Mouse (Mus musculus) small intestine, adult 2 months (tissue): Measurements from ENCODE around the gene Klhdc2. TPM values are rescaled to one million over a fixed set of nuclear protein-coding genes. Genes with fewer than 3 reads are reported as not detected.

Experiments
- H3K27ac ChIP-seq: fragments of 200-500 bp; 2 replicates; pipeline ENCODE4 v1.5.1; 2012; ENCODE audit warnings: low read depth, low read length, control low read depth, inconsistent platforms; ENCODE audit not compliant: insufficient read depth
- H3K27me3 ChIP-seq: fragments of 200-500 bp; 2 replicates; pipeline ENCODE4 v1.6.1; 2012; ENCODE audit warnings: mild to moderate bottlenecking, moderate library complexity, low read length, inconsistent platforms; ENCODE audit not compliant: control insufficient read depth, insufficient read depth
- H3K36me3 ChIP-seq: fragments of 200-500 bp; 2 replicates; pipeline ENCODE4 v1.6.1; 2012; ENCODE audit warnings: mild to moderate bottlenecking, low read length, control low read depth, inconsistent platforms; ENCODE audit not compliant: control insufficient read depth, insufficient read depth
- H3K4me1 ChIP-seq: fragments of 200-500 bp; 2 replicates; pipeline ENCODE4 v1.6.1; 2012; ENCODE audit warnings: low read length, inconsistent platforms, mixed read lengths; ENCODE audit not compliant: control insufficient read depth, insufficient read depth, insufficient read length
- H3K4me3 ChIP-seq: fragments of 200-500 bp; 2 replicates; pipeline ENCODE4 v1.5.1; 2012; ENCODE audit warnings: low read depth, mild to moderate bottlenecking, control low read depth, inconsistent platforms, low read length, moderate library complexity
- CTCF ChIP-seq: fragments of 200-500 bp; IDR thresholded peaks from 2 replicates; pipeline ENCODE4 v1.5.1; 2012; ENCODE audit warnings: low read depth, mild to moderate bottlenecking, control low read depth, inconsistent platforms, low read length, moderate library complexity, mixed read lengths; ENCODE audit not compliant: insufficient replicate concordance, insufficient read length; ENCODE audit errors: extremely low read depth
- POLR2A ChIP-seq: fragments of 200-500 bp; IDR thresholded peaks from 2 replicates; pipeline ENCODE4 v1.6.1; 2012; ENCODE audit warnings: low read depth, mild to moderate bottlenecking, control low read depth, inconsistent platforms, low read length, moderate library complexity
- WGBS: fragments of 180-500 bp; shearing (Covaris S2); methylation state at CpG from one replicate; pipeline ENCODE4 v1.1.7; 2018; 5-methylcytosine and 5-hydroxymethylcytosine counted together
- polyA plus RNA-seq: library from polyadenylated mRNA; depleted of rRNA; stranded (reverse); fragments of >200 nt; gene quantifications from 2 replicates; pipeline ENCODE4 v1.2.3, GENCODE M21; 2012; rRNA removed

Gene Klhdc2
- polyA plus RNA-seq, 1 experiment = 22.6 TPM

GRCm38 (mm10) chr12:69333547-69333946 is 37.1 kb downstream of the Klhdc2 start:
- Histone ChIP-seq H3K4me3 (no peak overlapping the region), H3K27me3 (no peaks in the 10 kb centered on the region), H3K4me1 (no peaks in the 10 kb centered on the region), H3K36me3 (peaks cover 46% of the 10 kb centered on the region), H3K27ac (no peak overlapping the region)
- TF ChIP-seq CTCF (no peak), POLR2A (no peak)
- WGBS = 80% methylated on average over 2 of the region's 2 CpGs

- 82% methylated on average over 2 of the region's 2 CpGs for WGBS
- Histone ChIP-seq H3K4me3 (no peak overlapping the region), H3K4me1 (no peaks in the 10 kb centered on the region), H3K36me3 (peaks cover 54% of the 10 kb centered on the region), H3K27ac (no peak overlapping the region), H3K27me3 (no peaks in the 10 kb centered on the region; the same call in 1 of the 2 replicates)
- no peak for TF ChIP-seq CTCF
These were observed 53.4 kb downstream of the Klhdc2 start for GRCm38 (mm10) chr12:69349928-69350327.

GRCm38 (mm10) chr12:69351685-69352084 is 55.2 kb downstream of the Klhdc2 start:
- WGBS = 78% methylated on average over 1 of the region's 1 CpGs
- no peak for TF ChIP-seq CTCF
- no peak for TF ChIP-seq POLR2A

GRCm38 (mm10) chr12:69356546-69357299 is 60.2 kb downstream of the Klhdc2 start, which contains the start of gene Nemf:
TSS of gene Nemf (minus strand) at chr12:69357165.
- H3K4me3 ChIP-seq = peak within 1 kb of the TSS; percentile 99
- H3K27ac ChIP-seq = peak within 1 kb of the TSS; percentile 64
- under 1% methylated on average over 48 of the region's 50 CpGs for WGBS
- peaks cover 2% of the 10 kb centered on the region; the same call in 1 of the 2 replicates for H3K4me1 ChIP-seq
- no peak for TF ChIP-seq CTCF
- TF ChIP-seq POLR2A = peak; percentile 88
- no peaks in the 10 kb centered on the region for H3K27me3 ChIP-seq
- H3K36me3 ChIP-seq = peaks cover 17% of the 10 kb centered on the region

More at GRCm38 (mm10) chr12:69351685-69352084, 55.2 kb downstream of the Klhdc2 start:
- Histone ChIP-seq H3K27me3 (no peaks in the 10 kb centered on the region; the same call in 1 of the 2 replicates), H3K4me3 (no peak overlapping the region), H3K36me3 (peaks cover 45% of the 10 kb centered on the region), H3K27ac (no peak overlapping the region), H3K4me1 (peaks cover 2% of the 10 kb centered on the region; the same call in 1 of the 2 replicates)

GRCm38 (mm10) chr12:69357300-69357646 is 60.8 kb downstream of the Klhdc2 start:
- Histone ChIP-seq H3K4me1 (peaks cover 2% of the 10 kb centered on the region; the same call in 1 of the 2 replicates), H3K4me3 (peak overlapping the region; percentile 99), H3K36me3 (peaks cover 13% of the 10 kb centered on the region), H3K27ac (peak overlapping the region; percentile 64; the same call in 1 of the 2 replicates), H3K27me3 (no peaks in the 10 kb centered on the region)
- 5% methylated on average over 13 of the region's 13 CpGs for WGBS
- TF ChIP-seq POLR2A = no peak
- no peak for TF ChIP-seq CTCF

Other genes with a start within 250 kb of the Klhdc2 start
- gene Rps29, start 137.5 kb upstream of the Klhdc2 start, polyA plus RNA-seq = 1,257 and 1,611 TPM in 2 replicates
- 0.60 and 0.90 TPM in 2 replicates for gene Lrr1, start 127.9 kb upstream of the Klhdc2 start, polyA plus RNA-seq
- gene Rpl36al, start 112.6 kb upstream of the Klhdc2 start, polyA plus RNA-seq = 59.3 and 66.4 TPM in 2 replicates
- gene Mgat2, start 112.5 kb upstream of the Klhdc2 start, polyA plus RNA-seq = 19.1 and 20.6 TPM in 2 replicates
- gene Gm49383, start 99.6 kb upstream of the Klhdc2 start, polyA plus RNA-seq = 0.51 and 1.6 TPM in 2 replicates
- 0.50 and 0.93 TPM in 2 replicates for gene Dnaaf2, start 98.3 kb upstream of the Klhdc2 start, polyA plus RNA-seq
- not detected in 2 replicates for gene Gm49384, start 92.4 kb upstream of the Klhdc2 start, polyA plus RNA-seq
- 0.95 and 3.4 TPM in 2 replicates for gene Pole2, start 68.5 kb upstream of the Klhdc2 start, polyA plus RNA-seq
- 0.08 and 2.6 TPM in 2 replicates for gene Klhdc1, start 55.5 kb upstream of the Klhdc2 start, polyA plus RNA-seq
- 0.20 and 0.71 TPM in 2 replicates for gene Nemf, start 60.5 kb downstream of the Klhdc2 start, polyA plus RNA-seq
- gene Arf6, start 75.5 kb downstream of the Klhdc2 start, polyA plus RNA-seq = 223 and 652 TPM in 2 replicates
- gene Gm9887, start 75.8 kb downstream of the Klhdc2 start, polyA plus RNA-seq = 1.9 and 5.4 TPM in 2 replicates